14 mouse cellular contexts compared by ENCODE assay signal in the genomic region with DNA sequence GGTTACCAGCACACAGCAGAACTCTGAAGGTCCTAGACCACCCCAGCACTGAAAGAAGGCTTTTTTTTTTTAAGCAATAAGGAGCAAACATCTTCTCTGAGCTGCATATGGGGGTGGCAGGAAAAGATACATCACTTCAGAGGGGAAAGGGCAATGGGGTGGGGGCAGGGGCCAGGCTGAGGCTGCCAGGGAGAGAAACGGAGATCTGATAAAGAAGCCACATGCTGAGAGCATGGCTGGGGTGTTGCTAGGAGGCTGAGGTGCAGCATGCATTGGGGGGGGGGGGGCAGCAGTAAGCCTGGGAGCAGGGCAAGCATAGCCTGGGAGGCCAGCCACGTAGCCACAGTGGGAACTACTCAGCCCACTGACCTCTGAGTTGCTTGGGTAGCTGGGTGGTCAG. TPM values are rescaled to one million over a fixed set of nuclear protein-coding genes. Genes with fewer than 3 reads are reported as not detected.
A peak's percentile ranks its signal among the peaks of the same experiment; 100 is the strongest.
DNase-seq lines count a peak whose midpoint lies in the region; ATAC-seq lines count a peak whose summit lies in the region.
"Had no signal": no experiment of that assay in that cellular context is flagged by ENCODE, and none has a peak within 500 bp of the region (broad histone marks: within the 10 kb centered on the region; RNA-seq: fewer than 3 reads in every experiment).

No protein-coding gene starts in this region.

- WGBS in heart, embryonic 10.5 days: 37% methylated on average over 2 of the region's 2 CpGs

- no peak overlapping the region for H3K4me3 ChIP-seq in heart, embryonic 10.5 days
- H3K4me3 ChIP-seq: hindbrain, embryonic 13.5 days; liver, embryonic 15.5 days; neural tube, embryonic 15.5 days had no signal

- H3K9me3 ChIP-seq in heart, embryonic 10.5 days: no peaks in the 10 kb centered on the region
- H3K9me3 ChIP-seq: hindbrain, embryonic 13.5 days; liver, embryonic 15.5 days; neural tube, embryonic 15.5 days had no signal

- peak overlapping the region; percentile 85 for H3K27ac ChIP-seq in heart, embryonic 10.5 days
- H3K27ac ChIP-seq: hindbrain, embryonic 13.5 days; liver, embryonic 15.5 days; neural tube, embryonic 15.5 days had no signal

- ATAC-seq in common myeloid progenitor, adult 5-6 weeks (replicated peaks; ENCODE audit: low read depth, poor library complexity, severe bottlenecking): peak; percentile 56
- no peak for ATAC-seq in erythroblast, adult 5-6 weeks (replicated peaks; ENCODE audit: low FRiP score, poor library complexity, severe bottlenecking)
- ATAC-seq: forebrain, embryonic 16.5 days had no signal

- no peak for DNase-seq in heart, embryonic 10.5 days (ENCODE audit: low spot score)
- DNase-seq in heart, adult 18-20 months: no peak
- peak; percentile 47 for DNase-seq in CD4-positive helper T cell, adult 2 months (ENCODE audit: low read depth, low spot score)
- peak; percentile 49 to 67 for DNase-seq in thymus, adult 18-20 months
- DNase-seq in spleen, postnatal 36 days (ENCODE audit: low spot score in 2 of 2): no peak
- no peak for DNase-seq in spleen, postnatal 10 days (ENCODE audit: low spot score in 2 of 2)
- DNase-seq: kidney, adult 9 months; right cerebral cortex, adult 18-20 months had no signal

- H3K4me1 ChIP-seq in heart, embryonic 10.5 days: peaks cover 65% of the 10 kb centered on the region

- no peaks in the 10 kb centered on the region for H3K36me3 ChIP-seq in heart, embryonic 10.5 days
- H3K36me3 ChIP-seq: hindbrain, embryonic 13.5 days; liver, embryonic 15.5 days; neural tube, embryonic 15.5 days had no signal

- no peaks in the 10 kb centered on the region for H3K27me3 ChIP-seq in heart, embryonic 10.5 days (ENCODE audit: insufficient read depth, poor library complexity, severe bottlenecking)
- H3K27me3 ChIP-seq: neural tube, embryonic 15.5 days had no signal

RNA-seq across cellular contexts. Expression of a gene that starts 16.3 kb away (rescaled TPM):
- 38.1 and 45.8 TPM in 2 replicates for polyA plus RNA-seq in heart, embryonic 10.5 days (2016; fragmentation: Nextera tagmentation; extraction: Ambion mirVana)
- 10 to 100 TPM; 32.5 to 38.5 TPM for total RNA-seq in heart, adult 18-20 months (2021)
- total RNA-seq in common myeloid progenitor, adult 5-6 weeks (2017): 15.7 and 23.1 TPM in 2 replicates
- 20.6 and 25.3 TPM in 2 replicates for total RNA-seq in erythroblast, adult 5-6 weeks (2015; ENCODE audit: low replicate concordance)
- 1.4 and 12.3 TPM in 2 replicates for total RNA-seq in erythroblast, adult 5-6 weeks (2017; ENCODE audit: low replicate concordance)

Comparison
In these comparisons a context has a peak if more than half of its experiments do, and no peak if none do; other contexts are left out.
1. DNase-seq: peak in CD4-positive helper T cell, adult 2 months (single experiment) and thymus, adult 18-20 months (2 of 2); none in heart, embryonic 10.5 days (single experiment), heart, adult 18-20 months (0 of 2), spleen, postnatal 36 days (0 of 2) and spleen, postnatal 10 days (0 of 2).